Mouse (Mus musculus) CH12.LX (cell line): ENCODE results near the gene Olfr313. TPM values are rescaled to one million over a fixed set of nuclear protein-coding genes. Genes with fewer than 3 reads are reported as not detected.
A peak's percentile ranks its signal among the peaks of the same experiment; 100 is the strongest.
"Not testable (repeated sequence)": the region's sequence is repeated elsewhere in the genome, so short reads cannot be mapped to it uniquely, and the experiment has no call there.

ENCODE experiments used
- DNase-seq: peaks from one replicate; pipeline ENCODE4 v3.0.0-alpha.2; 2013; ENCODE audit errors: extremely low read depth
- H3K27ac ChIP-seq: 2 replicates; pipeline ENCODE4 v1.5.1; 2012; ENCODE audit warnings: low read depth, mild to moderate bottlenecking, control low read depth, moderate library complexity; ENCODE audit not compliant: insufficient read depth
- H3K27me3 ChIP-seq: replicated peaks from 2 replicates; pipeline ENCODE3; 2012; ENCODE audit warnings: inconsistent platforms
- H3K36me3 ChIP-seq, 2 experiments: replicated peaks in 1 of 2; 2 replicates each; pipeline versions ENCODE3 to v1.6.1; 2012; ENCODE audit warnings: inconsistent platforms in 1 of 2, low read length in 1 of 2, mild to moderate bottlenecking in 1 of 2, mixed read lengths in 1 of 2, moderate library complexity in 1 of 2; ENCODE audit not compliant: control insufficient read depth in 1 of 2, insufficient read depth in 1 of 2
- H3K4me1 ChIP-seq, 2 experiments: 2 replicates each; pipeline ENCODE4 v1.6.1; 2012; ENCODE audit warnings: inconsistent platforms in 1 of 2, moderate library complexity in 1 of 2; ENCODE audit not compliant: insufficient read depth in 2 of 2, control insufficient read depth in 1 of 2
- H3K4me2 ChIP-seq: 2 replicates; pipeline ENCODE4 v1.6.1; 2012; ENCODE audit warnings: low read depth, mild to moderate bottlenecking, control low read depth; ENCODE audit not compliant: poor library complexity, insufficient read depth, severe bottlenecking
- H3K4me3 ChIP-seq, 3 experiments: fragments of 150-350 bp in 1 of 3; sonication (generic) in 1 of 3; replicated peaks in 1 of 3; 2 replicates each; pipeline versions ENCODE3 to v1.5.1; 2011 to 2012; ENCODE audit warnings: low read depth in 2 of 3, low read length in 2 of 3, mild to moderate bottlenecking in 2 of 3, moderate library complexity in 2 of 3, control low read depth in 1 of 3, improper control_type of control experiment in 1 of 3, inconsistent platforms in 1 of 3, mixed read lengths in 1 of 3; ENCODE audit not compliant: poor library complexity in 1 of 3
- H3K79me2 ChIP-seq: replicated peaks from 2 replicates; pipeline ENCODE4 v1.6.1; 2012; ENCODE audit warnings: mild to moderate bottlenecking, moderate library complexity; ENCODE audit not compliant: control insufficient read depth, poor library complexity, insufficient read depth, severe bottlenecking; ENCODE audit errors: extremely low read depth
- H3K9ac ChIP-seq: 2 replicates; pipeline ENCODE4 v1.6.1; 2012; ENCODE audit warnings: low read depth, mild to moderate bottlenecking, control low read depth, moderate library complexity; ENCODE audit not compliant: insufficient read depth
- H3K9me3 ChIP-seq: replicated peaks from 2 replicates; pipeline ENCODE3; 2012; ENCODE audit warnings: low read length, inconsistent platforms, mixed read lengths
- BHLHE40 ChIP-seq: IDR thresholded peaks from 2 replicates; pipeline ENCODE4 v1.6.1; 2011; ENCODE audit warnings: mild to moderate bottlenecking, low read depth, low read length, improper control_type of control experiment
- KAT2A ChIP-seq: IDR thresholded peaks from 2 replicates; pipeline ENCODE4 v1.6.1; 2012; ENCODE audit warnings: low read length, improper control_type of control experiment, inconsistent platforms; ENCODE audit not compliant: insufficient replicate concordance
- MAFK ChIP-seq: IDR thresholded peaks from 2 replicates; pipeline ENCODE4 v1.6.1; 2011; ENCODE audit warnings: low read length, improper control_type of control experiment; ENCODE audit not compliant: insufficient replicate concordance
- MAZ ChIP-seq: IDR thresholded peaks from 2 replicates; pipeline ENCODE4 v1.6.1; 2012; ENCODE audit warnings: low read depth, mild to moderate bottlenecking, inconsistent platforms, low read length, improper control_type of control experiment, moderate library complexity
- ZMIZ1 ChIP-seq: IDR thresholded peaks from 2 replicates; pipeline ENCODE4 v1.6.1; 2012; ENCODE audit warnings: low read depth, mild to moderate bottlenecking, inconsistent platforms, low read length, improper control_type of control experiment
- ZNF384 ChIP-seq: IDR thresholded peaks from 2 replicates; pipeline ENCODE4 v1.6.1; 2012; ENCODE audit warnings: low read depth, low read length, improper control_type of control experiment, inconsistent platforms
- dilution Hi-C: fragments of 300-500 bp; cut with MboI; formaldehyde crosslinking; loops from 2 replicates; pipeline ENCODE4 v1.14.3; 2020; ENCODE audit warnings: low sequenced_read_pairs; ENCODE audit not compliant: extremely low pct_unique_long_range_greater_than_20kb, extremely low pct_ligation_motif_present
- in situ Hi-C: fragments of 300-500 bp; cut with MboI; formaldehyde crosslinking; loops from 3 replicates; pipeline ENCODE4 v1.14.3; 2019; ENCODE audit warnings: low sequenced_read_pairs, low pct_ligation_motif_present, low pct_unique_long_range_greater_than_20kb, mixed read lengths
- polyA plus RNA-seq: library from polyadenylated mRNA; unstranded; fragments of >175 nt; gene quantifications from 2 replicates; pipeline ENCODE4 v1.2.1, GENCODE M21; 2012; ENCODE audit warnings: low read depth; ENCODE audit not compliant: insufficient read length
- total RNA-seq, 2 experiments: library from RNA; depleted of rRNA; stranded (reverse); fragments of 300-350 nt in 1 of 2; fragments of >200 nt in 1 of 2; gene quantifications; 2 replicates each; pipeline ENCODE4 v1.2.3; 2012 to 2014

The Olfr313 gene
- total and polyA plus RNA-seq, 3 experiments: 0.04 to 0.09 TPM; not detected in 1

DNA sequence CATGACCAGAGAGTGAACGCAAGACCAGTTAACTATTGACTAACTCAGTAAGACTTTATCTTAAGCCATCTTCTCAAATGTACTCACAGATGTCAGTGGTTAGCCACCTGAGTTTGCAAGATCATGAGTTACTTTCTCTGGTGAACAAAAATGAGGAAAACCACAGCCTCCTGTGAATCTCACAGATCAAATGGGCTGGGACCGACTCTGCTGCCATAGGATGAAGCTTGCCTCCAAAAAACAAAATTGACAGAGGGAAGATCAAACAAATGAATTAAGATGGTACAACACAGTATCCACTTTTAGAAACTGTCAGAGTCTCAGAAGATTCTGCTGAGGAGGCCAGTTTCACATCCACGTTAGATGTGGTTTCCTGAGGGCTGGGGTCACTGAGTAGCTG is 15.0 kb downstream of the Olfr313 start:
- in situ Hi-C loops: no loop called here
- Histone ChIP-seq H3K27ac (no peak overlapping the region), H3K9me3 (no peaks in the 10 kb centered on the region), H3K9ac (no peak overlapping the region), H3K27me3 (peaks cover 19% of the 10 kb centered on the region), H3K79me2 (no peaks in the 10 kb centered on the region), H3K36me3 (no peaks in the 10 kb centered on the region), H3K4me1 (peaks cover 2 to 5% of the 10 kb centered on the region in 2 experiments; a peak in 2 of 4 replicates), H3K4me3 (no peak overlapping the region)
- dilution Hi-C loops: no loop called here
- DNase-seq: no peak
- TF ChIP-seq MAZ (no peak), ZNF384 (no peak), MAFK (0 out of 2 replicates have a peak, but pooled peaks have one; percentile 37), KAT2A (no peak), BHLHE40 (no peak), ZMIZ1 (no peak)
- TF ChIP-seq, all 38 proteins: peak for 1
- no peak overlapping the region for H3K4me2 ChIP-seq

DNA sequence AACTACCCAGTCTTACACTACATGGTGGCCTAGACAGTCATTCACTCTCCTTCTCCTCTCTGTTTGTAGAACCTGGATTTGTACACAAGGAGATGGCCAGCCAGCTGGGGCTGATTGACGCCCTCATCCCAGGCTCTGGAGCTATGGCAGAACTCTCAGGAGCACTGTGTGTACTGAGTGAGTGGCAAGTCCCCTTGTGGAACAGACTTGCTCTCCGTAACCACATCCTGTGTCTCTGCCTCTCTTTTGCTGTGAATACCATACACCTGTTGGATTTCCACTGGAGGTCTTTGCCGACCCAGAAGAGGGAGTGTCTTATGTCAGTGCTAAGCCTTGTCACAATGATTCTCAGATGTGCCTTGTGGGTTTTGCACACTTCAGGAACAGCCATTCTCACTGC is 17.7 kb downstream of the Olfr313 start:
- in situ Hi-C loops, H3K79me2 ChIP-seq, H3K4me2 ChIP-seq, H3K4me1 ChIP-seq, DNase-seq, H3K27ac ChIP-seq, H3K9ac ChIP-seq, H3K9me3 ChIP-seq, H3K4me3 ChIP-seq, dilution Hi-C loops, H3K36me3 ChIP-seq: not testable (repeated sequence)
- peaks cover 22% of the 10 kb centered on the region for H3K27me3 ChIP-seq

DNA sequence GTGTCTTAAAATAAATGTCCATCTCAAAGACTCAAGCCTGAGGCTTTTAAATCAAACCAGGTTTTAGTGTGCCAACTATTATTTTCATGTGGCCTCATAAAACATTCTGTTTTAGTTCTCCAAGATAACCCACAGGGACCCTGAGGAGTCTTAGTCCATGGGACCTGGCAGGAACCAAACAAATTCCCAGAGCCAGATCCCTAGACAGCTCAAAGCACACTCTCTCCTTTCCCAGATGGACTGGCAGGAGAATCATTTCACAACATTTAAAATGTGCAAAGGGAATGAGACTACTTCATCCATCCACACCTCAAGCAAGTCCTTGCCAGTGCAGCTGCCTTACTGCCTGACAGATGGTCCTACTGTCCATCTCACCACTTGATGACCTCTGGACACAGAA is 24.2 kb downstream of the Olfr313 start, which contains the start of gene Olfr311:
Olfr311 (plus strand) TSS at position 301 of the 400 bp plus-strand sequence.
- H3K4me1 ChIP-seq, H3K9me3 ChIP-seq, H3K9ac ChIP-seq, DNase-seq, H3K4me3 ChIP-seq, H3K27ac ChIP-seq, H3K36me3 ChIP-seq, in situ Hi-C loops, dilution Hi-C loops, H3K4me2 ChIP-seq, H3K79me2 ChIP-seq: not testable (repeated sequence)
- peaks cover 28% of the 10 kb centered on the region for H3K27me3 ChIP-seq
